Mouse (Mus musculus) mouse embryonic stem cell (cell line): ENCODE data around the gene Qsox2.

Source experiments
- in situ Hi-C, 2 experiments: fragments of 300-500 bp; cut with MboI; formaldehyde crosslinking; loops; 1 replicate in 1 of 2; 3 replicates in 1 of 2; pipeline ENCODE4 v1.14.3; 2019 to 2020; ENCODE audit warnings: low sequenced_read_pairs in 2 of 2, low pct_unique_long_range_greater_than_20kb in 1 of 2, mixed read lengths in 1 of 2; ENCODE audit not compliant: unreplicated experiment in 1 of 2

Qsox2 gene

DNA sequence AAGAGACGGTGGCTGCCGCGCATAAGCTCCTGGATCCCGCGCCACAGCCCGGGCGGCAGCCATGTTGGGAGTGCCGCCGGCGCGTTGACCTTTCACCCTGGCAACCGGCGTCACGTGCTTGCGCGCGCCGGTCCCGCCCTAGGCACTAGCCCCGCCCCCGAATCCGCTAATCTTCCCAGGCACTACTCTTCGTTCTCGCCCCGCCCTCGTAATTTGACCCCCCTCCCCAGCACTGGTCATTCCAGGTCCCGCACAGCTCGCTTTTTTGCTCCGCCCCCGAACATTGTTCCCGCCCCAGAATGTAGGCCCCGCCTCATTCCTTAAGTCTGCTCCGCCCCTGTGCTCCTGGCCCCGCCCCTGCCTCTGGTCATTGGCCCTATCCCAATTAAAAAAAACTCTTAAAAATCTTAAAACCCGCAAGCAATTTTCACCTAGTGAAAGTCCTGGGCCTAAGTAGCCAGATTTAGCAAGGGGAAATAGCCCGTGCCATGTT is at the start of gene Qsox2:
Gene Qsox2, minus strand, starts transcription at position 236 of the 493 bp plus-strand sequence.
- in situ Hi-C loops, result no loop called here

GRCm38 (mm10) chr2:26286391-26286790 is 49.1 kb upstream of the Qsox2 start:
- in situ Hi-C loops, result no loop called here

DNA sequence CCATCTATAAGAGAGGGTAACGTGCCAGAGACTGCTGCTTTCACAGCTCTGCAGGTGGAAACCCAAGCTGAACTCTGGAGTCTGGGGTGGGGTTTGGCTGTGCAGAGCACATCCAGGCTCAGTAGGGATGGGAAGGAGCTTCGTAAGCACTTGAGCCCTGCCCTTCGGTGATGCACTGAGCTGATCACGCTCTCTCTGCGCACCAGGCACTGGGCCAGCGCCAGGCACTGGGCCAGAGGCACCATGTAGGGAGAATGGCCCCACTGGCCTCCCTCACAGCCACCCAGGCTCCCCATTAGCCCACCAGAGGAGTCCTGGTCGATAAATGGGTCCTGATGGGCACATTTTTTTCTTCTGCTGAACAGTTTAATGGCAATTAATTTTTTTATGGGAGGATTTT is 48.5 kb upstream of the Qsox2 start:
- in situ Hi-C loops, result no loop called here

DNA sequence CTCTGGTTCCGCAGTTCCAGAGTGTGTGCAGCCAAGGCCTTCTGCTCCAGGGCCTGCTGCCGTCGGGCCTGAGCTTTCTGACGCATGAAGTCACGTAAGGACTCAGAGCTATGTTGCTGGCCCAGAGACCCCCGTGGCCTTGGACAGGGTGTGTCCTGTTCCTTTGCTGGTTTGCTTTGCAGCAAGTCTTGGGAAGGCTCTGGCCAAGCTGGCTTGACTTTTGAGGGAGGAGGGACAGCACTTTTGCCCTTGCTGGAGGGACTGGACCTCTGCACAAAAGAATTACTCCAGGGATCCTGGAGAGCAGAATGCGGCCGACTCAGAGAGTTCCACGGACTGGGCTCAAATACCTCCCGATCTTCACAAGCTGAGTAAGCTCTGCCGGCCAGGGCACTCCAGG is 43.3 kb upstream of the Qsox2 start:
- in situ Hi-C loops, result loop anchor here in 1 of 2 experiments (5.0 kb wide), 1 partner anchor 123 kb away; no protein-coding TSS in a partner anchor

DNA sequence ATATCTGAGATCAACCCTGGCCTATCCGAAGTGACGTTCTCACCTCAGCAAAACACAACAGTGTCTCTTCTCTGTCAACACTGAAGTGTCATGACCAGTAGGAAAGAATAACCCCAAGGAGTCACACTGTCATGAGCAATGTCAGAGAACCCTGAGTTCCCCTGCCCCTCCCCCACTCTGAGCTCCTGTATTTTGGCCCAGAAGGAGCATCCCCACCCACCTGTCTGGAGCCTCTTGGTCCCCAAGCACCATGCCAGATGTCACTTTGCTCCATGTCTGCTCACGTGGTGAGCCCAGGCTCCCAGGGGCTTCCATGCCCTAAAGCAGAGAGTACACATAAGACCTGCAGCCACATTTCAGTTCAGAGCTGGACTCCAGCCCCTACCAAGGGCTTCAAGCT is 42.4 kb upstream of the Qsox2 start:
- in situ Hi-C loops, result loop anchor here (5.0 to 10.0 kb wide), 2 partner anchors 122 to 125 kb away; no protein-coding TSS in a partner anchor

- in situ Hi-C loops, result loop anchor here in 1 of 2 experiments (10.0 kb wide), 1 partner anchor 119 kb away; no protein-coding TSS in a partner anchor
Observed at GRCm38 (mm10) chr2:26273611-26274010, 36.3 kb upstream of the Qsox2 start.

DNA sequence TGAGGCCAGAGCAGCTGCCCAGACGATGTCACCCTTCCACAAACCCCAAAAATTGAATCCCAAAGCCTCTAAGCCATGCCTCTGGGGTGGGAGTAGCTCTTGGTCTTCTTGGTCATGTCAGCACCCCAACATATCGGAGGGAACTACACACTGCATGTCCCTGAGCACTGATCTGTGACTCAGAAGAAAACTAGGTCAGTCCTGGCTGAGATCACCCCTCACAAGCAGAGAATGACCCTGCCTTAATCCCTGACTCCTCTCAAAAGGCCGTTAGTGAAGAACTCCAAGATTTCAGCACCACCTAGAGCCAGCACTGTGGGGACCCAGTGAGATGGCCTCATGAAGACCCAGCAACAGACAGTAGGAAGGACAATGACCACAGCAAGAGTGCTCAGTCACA is 30.9 kb upstream of the Qsox2 start:
- in situ Hi-C loops, result no loop called here

- in situ Hi-C loops, result no loop called here
Observed at GRCm38 (mm10) chr2:26266066-26266742, 28.9 kb upstream of the Qsox2 start.

DNA sequence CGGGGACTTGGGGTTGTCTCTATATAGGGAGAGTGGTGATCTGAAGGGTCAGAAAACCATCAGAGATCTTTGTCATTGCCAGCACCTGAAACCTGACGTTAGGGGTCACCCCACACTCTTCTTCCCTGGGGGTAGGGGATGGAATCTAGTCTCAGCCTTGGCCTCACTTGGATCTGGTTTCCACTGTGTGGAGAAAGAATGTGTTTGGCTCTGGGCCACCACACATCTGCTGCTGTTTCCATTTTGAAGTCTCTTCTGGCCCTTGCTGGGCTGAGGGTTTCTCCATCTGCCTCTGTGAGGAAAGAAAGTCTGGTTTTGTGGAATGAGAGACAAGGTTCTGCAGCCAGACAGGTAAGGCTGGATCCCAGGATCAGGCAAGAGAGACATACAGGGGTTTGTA is 27.8 kb upstream of the Qsox2 start:
- in situ Hi-C loops, result no loop called here

DNA sequence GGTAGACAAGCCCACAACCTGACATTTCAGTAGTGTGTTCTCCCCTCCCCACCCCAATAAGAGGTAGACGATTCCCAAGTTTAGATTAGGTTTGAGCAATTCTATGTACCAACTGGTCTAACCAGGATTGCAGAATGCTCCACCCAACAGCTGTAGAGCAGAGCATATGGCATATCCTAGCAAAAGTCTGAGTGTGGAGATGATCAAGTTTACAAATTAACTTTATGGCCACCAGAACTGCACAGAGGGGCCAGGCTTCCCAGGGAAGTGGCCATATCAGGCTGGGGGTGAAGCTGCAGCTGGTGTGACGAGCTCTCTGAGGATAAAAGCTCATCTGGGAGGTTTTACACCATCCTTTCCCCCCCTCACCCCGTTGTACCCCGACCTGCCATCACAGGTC is 27.3 kb upstream of the Qsox2 start:
- in situ Hi-C loops, result no loop called here

DNA sequence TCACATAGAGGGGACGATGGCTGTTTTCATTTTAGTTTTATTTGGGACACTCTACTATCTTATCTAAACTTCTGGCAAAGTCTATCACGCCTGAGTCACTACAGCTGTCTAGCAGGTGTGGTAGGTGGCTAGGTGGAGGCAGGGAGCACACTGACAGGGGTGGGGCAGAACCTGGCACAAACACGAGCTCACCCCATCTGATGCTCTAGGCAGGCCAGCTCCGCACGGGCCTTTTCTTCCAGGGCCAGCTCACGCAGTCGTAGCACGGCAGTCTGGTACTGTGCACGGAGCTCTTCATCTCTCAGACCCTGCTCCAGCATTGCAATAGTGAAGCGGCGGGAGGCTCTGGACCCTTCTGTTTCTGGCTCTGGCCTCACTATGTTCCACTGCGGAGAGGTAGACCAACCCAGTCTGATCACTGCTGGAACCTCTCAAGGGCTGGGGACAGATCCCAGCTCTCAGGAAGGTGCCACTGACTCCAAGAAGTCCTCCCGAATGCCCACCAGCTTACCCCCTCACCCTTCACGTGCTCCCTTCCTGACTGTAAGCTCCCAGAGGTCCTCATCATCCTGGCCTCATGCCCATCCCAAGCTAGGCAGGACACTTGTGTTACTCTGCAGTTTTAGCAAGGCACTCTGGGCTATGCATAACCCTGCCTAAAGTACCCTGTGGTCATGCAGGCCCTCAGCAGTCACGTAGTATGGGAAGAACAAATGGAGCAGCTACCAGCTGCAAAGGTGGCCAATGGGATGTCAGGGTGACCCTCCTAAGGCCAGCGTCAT is 20.2 kb upstream of the Qsox2 start:
- in situ Hi-C loops, result no loop called here

GRCm38 (mm10) chr2:26254816-26255215 is 17.5 kb upstream of the Qsox2 start:
- in situ Hi-C loops, result no loop called here

DNA sequence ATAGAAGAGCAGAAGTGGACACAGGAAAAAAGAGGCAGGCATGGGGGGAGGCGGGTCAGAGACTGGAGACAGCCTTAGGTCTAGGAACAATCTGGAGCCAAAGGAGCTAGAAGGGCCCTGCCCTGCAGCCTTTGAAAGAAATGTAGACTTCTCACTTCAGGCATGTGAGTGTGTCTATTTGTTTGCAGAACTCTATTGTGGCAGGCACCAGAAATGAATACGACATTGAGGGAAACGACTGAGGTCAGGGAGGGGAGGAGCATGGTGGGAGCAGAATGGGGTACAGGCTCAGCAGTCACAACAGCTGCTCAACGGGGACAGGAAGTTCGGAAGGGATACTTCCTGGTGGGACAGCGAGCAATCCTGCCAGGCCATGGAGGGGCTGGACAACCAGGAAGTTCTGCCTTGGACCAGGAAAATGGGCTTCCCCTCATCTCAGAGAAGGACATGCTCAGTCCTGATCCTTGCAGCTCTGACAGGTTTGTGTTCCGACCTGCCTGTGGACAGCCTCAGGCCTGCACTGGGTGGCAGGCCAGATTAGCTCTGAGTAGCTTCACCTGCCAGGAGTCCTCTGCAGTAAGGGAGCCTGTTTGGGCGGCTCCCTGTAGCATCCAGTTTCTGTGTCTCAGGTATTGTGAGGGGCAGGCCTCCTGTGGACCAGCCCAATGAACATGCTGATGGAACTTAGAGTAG is 15.3 kb upstream of the Qsox2 start:
- in situ Hi-C loops, result no loop called here

DNA sequence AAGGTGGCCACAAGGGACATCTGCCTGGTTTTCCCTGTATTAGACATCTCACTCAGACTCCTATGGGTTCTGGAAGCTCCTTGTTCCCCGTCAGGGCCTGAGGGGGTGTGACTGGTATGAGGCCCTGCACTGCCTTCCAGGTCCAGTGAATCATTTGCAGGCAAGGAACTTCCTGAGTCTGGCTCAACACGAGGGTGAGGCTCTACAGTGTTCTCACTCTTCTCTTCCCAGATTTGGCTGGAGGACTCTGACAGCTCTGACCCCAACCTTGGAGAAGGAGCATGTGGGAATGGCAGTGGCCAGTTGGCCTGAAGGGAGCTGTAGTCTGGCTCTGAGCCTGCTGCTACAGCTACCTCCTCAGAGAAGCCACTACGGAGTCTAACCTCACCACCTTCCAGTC is 10.2 kb upstream of the Qsox2 start:
- in situ Hi-C loops, result no loop called here

GRCm38 (mm10) chr2:26240841-26241240 is 3.5 kb upstream of the Qsox2 start:
- in situ Hi-C loops, result no loop called here

- in situ Hi-C loops, result no loop called here
Observed at GRCm38 (mm10) chr2:26240330-26240729, 3.0 kb upstream of the Qsox2 start.

GRCm38 (mm10) chr2:26236681-26237289 is 540 bp downstream of the Qsox2 start:
- in situ Hi-C loops, result no loop called here

- in situ Hi-C loops, result no loop called here
Observed at GRCm38 (mm10) chr2:26234771-26235170, 2.6 kb downstream of the Qsox2 start.

- in situ Hi-C loops, result no loop called here
Observed at GRCm38 (mm10) chr2:26234253-26234652, 3.1 kb downstream of the Qsox2 start.
